Mouse (Mus musculus) limb, embryonic 12.5 days (tissue): ENCODE results near the gene Tsg101. TPM values are rescaled to one million over a fixed set of nuclear protein-coding genes. Genes with fewer than 3 reads are reported as not detected.

Source experiments
- ATAC-seq: fragments of 200-750 bp; cut with Nextera tagmentation; 2 replicates; pipeline ENCODE4 v1.8.0; 2017; ENCODE audit warnings: low read depth, moderate TSS enrichment; ENCODE audit not compliant: insufficient number of reproducible peaks, insufficient read depth, low FRiP score, low TSS enrichment
- H3K27ac ChIP-seq: fragments of 300-500 bp; sonication (generic); 2 replicates; pipeline ENCODE4 v1.5.1; 2016; ENCODE audit warnings: mild to moderate bottlenecking, moderate library complexity
- H3K27me3 ChIP-seq: fragments of 300-500 bp; sonication (generic); 2 replicates; pipeline ENCODE4 v1.6.1; 2016; ENCODE audit warnings: mild to moderate bottlenecking, moderate library complexity
- H3K36me3 ChIP-seq: fragments of 300-500 bp; sonication (generic); 2 replicates; pipeline ENCODE4 v1.6.1; 2016; ENCODE audit warnings: mild to moderate bottlenecking, moderate library complexity
- H3K4me1 ChIP-seq: fragments of 300-500 bp; sonication (generic); replicated peaks from 2 replicates; pipeline ENCODE4 v1.6.1; 2016
- H3K4me2 ChIP-seq: fragments of 300-500 bp; sonication (generic); 2 replicates; pipeline ENCODE4 v1.6.1; 2016; ENCODE audit warnings: mild to moderate bottlenecking, moderate library complexity
- H3K4me3 ChIP-seq: fragments of 300-500 bp; sonication (generic); replicated peaks from 2 replicates; pipeline ENCODE4 v1.5.1; 2016; ENCODE audit warnings: mild to moderate bottlenecking
- H3K9ac ChIP-seq: fragments of 300-500 bp; sonication (generic); replicated peaks from 2 replicates; pipeline ENCODE4 v1.6.1; 2016; ENCODE audit warnings: mild to moderate bottlenecking, moderate library complexity
- H3K9me3 ChIP-seq: fragments of 300-500 bp; sonication (generic); 2 replicates; pipeline ENCODE4 v1.6.1; 2016; ENCODE audit warnings: mild to moderate bottlenecking, moderate library complexity
- WGBS: fragments of 180-500 bp; shearing (Covaris S2); methylation state at CpG from one replicate; pipeline ENCODE4 v1.1.7; 2016; 5-methylcytosine and 5-hydroxymethylcytosine counted together
- polyA plus RNA-seq: library from polyadenylated mRNA; unstranded; fragments of >200 nt; fragmentation: Nextera tagmentation; extraction: Ambion mirVana; gene quantifications from 2 replicates; pipeline ENCODE4 v1.2.1, GENCODE M21; 2016

Tsg101 gene
- polyA plus RNA-seq, 1 experiment from 2014 or later = 230 TPM

DNA sequence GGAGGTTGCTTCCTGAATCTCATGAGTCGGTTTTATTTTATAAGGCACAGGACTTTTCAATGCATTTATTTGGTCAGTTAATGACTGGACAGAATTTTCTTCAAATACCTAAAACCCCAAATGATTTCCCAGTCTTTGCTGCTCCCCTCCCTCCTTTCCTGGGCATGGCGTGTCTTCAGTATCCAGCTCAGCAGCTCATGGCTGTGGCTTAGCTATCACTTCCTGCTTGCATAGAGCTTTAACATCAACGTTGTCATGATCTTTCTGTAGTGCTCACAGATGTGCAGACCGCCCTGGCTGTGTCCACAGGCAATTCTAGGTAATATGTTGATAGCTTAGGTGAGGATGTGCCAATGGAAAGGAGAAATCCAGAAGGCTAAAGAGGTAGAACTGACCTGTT is 47.8 kb downstream of the Tsg101 start:
- no peaks in the 10 kb centered on the region for H3K4me1 ChIP-seq
- no peaks in the 10 kb centered on the region for H3K9me3 ChIP-seq
- no peak overlapping the region for H3K4me2 ChIP-seq
- H3K36me3 ChIP-seq = no peaks in the 10 kb centered on the region
- 69% methylated on average over 4 of the region's 4 CpGs for WGBS
- no peak overlapping the region for H3K4me3 ChIP-seq
- ATAC-seq = no peak
- H3K27me3 ChIP-seq = no peaks in the 10 kb centered on the region
- H3K9ac ChIP-seq = no peak overlapping the region
- no peak overlapping the region for H3K27ac ChIP-seq

DNA sequence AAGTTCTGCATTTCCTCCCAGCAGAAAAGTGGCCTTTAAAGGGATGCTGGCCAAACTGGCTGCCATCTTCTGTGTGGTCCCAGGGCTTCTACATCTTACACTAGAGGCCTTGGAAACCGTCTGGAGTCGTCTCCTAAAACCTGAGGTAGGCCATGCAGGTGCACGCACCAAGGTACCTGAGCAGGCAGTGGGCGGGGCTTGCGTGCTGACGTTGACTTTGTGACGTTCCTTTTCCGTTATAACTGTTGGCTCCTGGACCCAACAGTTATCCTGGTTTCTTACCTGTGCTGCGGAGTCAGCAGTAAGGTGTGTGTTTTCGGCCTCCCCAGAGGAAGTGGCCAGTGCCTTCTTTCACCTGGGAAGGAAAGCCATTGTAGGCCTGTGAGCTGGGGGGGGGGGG is 58.8 kb downstream of the Tsg101 start, which contains the start of gene Ldhc:
TSS of gene Ldhc (plus strand) at position 208 of the 400 bp plus-strand sequence.
- Histone ChIP-seq H3K9me3 (no peaks in the 10 kb centered on the region), H3K27ac (no peak within 1 kb of the TSS), H3K36me3 (peaks cover 4% of the 10 kb centered on the region; the same call in 1 of the 2 replicates), H3K27me3 (no peaks in the 10 kb centered on the region), H3K9ac (no peak within 1 kb of the TSS), H3K4me3 (no peak within 1 kb of the TSS), H3K4me1 (no peaks in the 10 kb centered on the region), H3K4me2 (no peak within 1 kb of the TSS)
- ATAC-seq = no peak
- 37% methylated on average over 10 of the region's 10 CpGs for WGBS

DNA sequence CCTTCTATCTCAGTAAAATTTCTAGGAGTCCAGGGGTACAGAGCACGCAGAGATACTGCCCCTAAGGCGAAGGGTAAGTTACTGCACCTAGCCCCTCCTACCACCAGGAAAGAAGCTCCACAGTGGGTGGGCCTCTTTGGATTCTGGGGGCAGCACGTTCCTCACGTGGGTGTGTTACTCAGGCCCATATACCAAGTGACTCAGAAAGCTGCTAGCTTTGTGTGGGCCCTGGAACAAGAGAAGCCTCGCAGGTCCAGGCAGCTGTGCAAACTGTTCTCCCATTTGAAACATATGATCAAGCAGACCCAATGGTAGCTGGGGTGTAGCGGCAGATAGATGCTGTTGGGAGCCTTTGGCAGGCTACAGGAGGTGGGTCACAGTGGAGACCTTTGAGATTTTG is 60.7 kb downstream of the Tsg101 start:
- Histone ChIP-seq H3K27ac (no peak overlapping the region), H3K9ac (no peak overlapping the region), H3K4me3 (no peak overlapping the region), H3K9me3 (no peaks in the 10 kb centered on the region), H3K4me2 (no peak overlapping the region), H3K36me3 (peaks cover 24% of the 10 kb centered on the region), H3K27me3 (no peaks in the 10 kb centered on the region), H3K4me1 (no peaks in the 10 kb centered on the region)
- WGBS = 57% methylated on average over 6 of the region's 6 CpGs
- no peak for ATAC-seq

DNA sequence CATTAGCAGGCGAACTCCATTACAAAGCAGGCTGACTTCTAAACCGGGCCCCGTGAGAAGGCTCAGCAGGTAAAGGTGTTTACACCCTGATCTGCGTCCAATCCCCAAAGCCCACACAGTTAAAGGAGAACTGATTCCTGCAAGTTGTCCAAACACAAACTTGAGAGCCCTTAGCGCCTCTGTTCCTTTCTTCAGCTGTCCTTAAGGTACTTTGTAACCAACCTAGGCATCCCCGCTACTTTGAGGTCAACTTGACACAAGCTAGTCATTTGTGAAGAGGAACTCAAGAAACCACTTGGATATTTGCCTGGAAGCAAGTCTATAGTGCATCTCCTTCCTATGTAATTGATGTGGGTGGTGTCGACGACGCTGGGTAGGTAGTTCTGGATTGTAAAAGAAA is 62.3 kb downstream of the Tsg101 start:
- Histone ChIP-seq H3K27ac (no peak overlapping the region), H3K4me1 (no peaks in the 10 kb centered on the region), H3K9ac (no peak overlapping the region), H3K4me2 (no peak overlapping the region), H3K27me3 (no peaks in the 10 kb centered on the region), H3K36me3 (peaks cover 40% of the 10 kb centered on the region), H3K9me3 (no peaks in the 10 kb centered on the region), H3K4me3 (no peak overlapping the region)
- no peak for ATAC-seq
- WGBS = 71% methylated on average over 9 of the region's 9 CpGs

DNA sequence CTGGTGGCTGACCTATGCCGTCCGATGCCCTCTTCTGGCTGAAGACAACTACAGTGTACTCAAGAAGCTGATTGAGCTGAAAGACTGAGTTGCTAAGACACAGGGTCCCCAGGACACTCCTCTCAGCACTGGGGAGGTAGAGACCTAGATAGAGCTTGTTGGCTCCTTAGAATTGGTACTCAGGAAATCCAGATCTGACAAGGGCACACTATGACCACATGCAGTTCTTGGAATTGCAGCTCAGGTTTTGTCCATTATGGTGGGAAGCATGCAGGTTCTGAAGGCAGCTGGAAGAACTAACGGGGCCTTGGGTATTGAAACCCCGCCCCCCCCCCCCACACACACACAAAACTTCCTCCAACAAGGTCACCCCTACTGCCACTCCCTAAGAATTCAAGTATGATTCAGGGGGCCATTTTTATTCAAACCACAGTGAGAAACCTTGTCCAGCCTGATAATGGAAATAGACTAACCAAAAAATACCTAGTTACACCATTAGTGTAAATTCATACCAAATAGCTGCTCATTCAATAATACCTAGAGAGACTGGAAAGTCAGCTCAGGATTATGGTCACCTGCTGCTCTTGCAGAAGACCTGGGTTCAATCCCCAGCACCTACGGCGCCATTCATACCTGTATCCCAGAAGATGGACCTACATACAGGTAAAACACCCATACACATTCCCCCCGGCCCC is 63.8 kb downstream of the Tsg101 start:
- Histone ChIP-seq H3K27ac (no peak overlapping the region), H3K4me1 (no peaks in the 10 kb centered on the region), H3K27me3 (no peaks in the 10 kb centered on the region), H3K4me2 (no peak overlapping the region), H3K9me3 (no peaks in the 10 kb centered on the region), H3K4me3 (no peak overlapping the region), H3K9ac (no peak overlapping the region), H3K36me3 (peaks cover 54% of the 10 kb centered on the region)
- WGBS = 73% methylated on average over 7 of the region's 7 CpGs
- no peak for ATAC-seq

DNA sequence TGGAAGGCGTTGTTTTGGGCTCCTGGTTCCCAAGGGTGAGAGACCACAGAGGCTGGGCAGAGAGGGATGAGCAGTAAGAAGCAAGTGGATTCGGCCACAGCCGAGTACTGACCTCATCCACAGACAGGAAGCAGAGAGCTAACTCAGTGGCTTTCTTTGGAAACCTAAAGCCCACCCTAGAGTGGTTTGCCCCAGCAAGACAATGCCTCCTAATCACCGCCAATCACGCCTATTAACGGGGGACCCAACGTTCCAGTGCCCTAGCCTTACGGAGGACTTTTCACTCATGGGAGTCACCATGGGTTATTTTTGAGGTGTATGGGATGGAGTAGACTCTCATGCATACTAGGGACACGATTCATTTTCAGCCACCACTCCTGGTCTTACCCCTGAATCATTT is 66.4 kb downstream of the Tsg101 start:
- H3K4me3 ChIP-seq = no peak overlapping the region
- H3K4me2 ChIP-seq = no peak overlapping the region
- H3K9me3 ChIP-seq = no peaks in the 10 kb centered on the region
- H3K9ac ChIP-seq = no peak overlapping the region
- ATAC-seq = no peak
- peaks cover 81% of the 10 kb centered on the region for H3K36me3 ChIP-seq
- no peak overlapping the region for H3K27ac ChIP-seq
- WGBS = 91% methylated on average over 9 of the region's 9 CpGs
- H3K4me1 ChIP-seq = no peaks in the 10 kb centered on the region
- H3K27me3 ChIP-seq = no peaks in the 10 kb centered on the region

DNA sequence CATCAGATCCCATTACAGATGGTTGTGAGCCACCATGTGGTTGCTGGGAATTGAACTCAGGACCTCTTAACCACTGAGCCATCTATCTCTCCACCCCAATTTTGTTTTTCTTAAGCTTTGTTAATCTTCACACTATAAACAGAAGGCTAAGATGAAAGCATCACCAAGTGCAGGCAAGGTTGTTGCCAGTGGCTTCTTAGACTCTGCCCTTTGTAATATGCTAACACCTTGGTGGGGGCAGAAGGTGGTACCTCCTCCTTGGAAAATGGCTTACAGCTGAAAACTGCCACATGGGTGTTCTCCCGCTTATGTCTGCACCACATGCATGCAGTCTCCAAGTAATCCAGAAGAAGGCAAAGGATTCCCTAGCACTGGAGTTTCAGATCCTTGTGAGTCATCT is 67.1 kb downstream of the Tsg101 start:
- H3K4me1 ChIP-seq = 0 out of 2 replicates have a peak, but pooled peaks cover under 1% of the 10 kb centered on the region
- H3K27me3 ChIP-seq = no peaks in the 10 kb centered on the region
- WGBS = 90% methylated on average over 1 of the region's 1 CpGs
- H3K4me2 ChIP-seq = no peak overlapping the region
- ATAC-seq = no peak
- no peak overlapping the region for H3K4me3 ChIP-seq
- H3K36me3 ChIP-seq = peaks cover 88% of the 10 kb centered on the region
- H3K9me3 ChIP-seq = no peaks in the 10 kb centered on the region
- H3K9ac ChIP-seq = no peak overlapping the region
- no peak overlapping the region for H3K27ac ChIP-seq

DNA sequence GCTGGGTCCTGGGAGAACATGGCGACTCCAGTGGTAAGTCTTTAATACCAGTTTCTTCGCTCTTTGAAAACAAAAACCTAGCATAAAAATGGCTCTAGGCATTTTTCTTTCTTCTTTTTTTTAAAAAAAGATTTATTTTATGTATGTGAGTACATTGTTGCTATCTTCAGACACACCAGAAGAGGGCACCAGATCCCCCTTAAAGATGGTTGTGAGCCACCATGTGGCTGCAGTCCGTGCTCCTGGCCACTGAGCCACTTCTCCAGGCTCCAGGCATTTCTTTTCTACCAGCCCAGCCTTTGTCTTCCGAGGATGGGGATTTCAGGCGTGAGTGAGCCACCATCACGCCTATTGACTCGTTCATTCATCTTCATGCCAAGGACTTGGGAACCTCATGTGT is 68.7 kb downstream of the Tsg101 start:
- no peak for ATAC-seq
- WGBS = 81% methylated on average over 7 of the region's 7 CpGs
- H3K4me2 ChIP-seq = no peak overlapping the region
- H3K9ac ChIP-seq = no peak overlapping the region
- no peak overlapping the region for H3K27ac ChIP-seq
- H3K36me3 ChIP-seq = peaks cover 86% of the 10 kb centered on the region
- H3K9me3 ChIP-seq = no peaks in the 10 kb centered on the region
- no peak overlapping the region for H3K4me3 ChIP-seq
- H3K4me1 ChIP-seq = peaks cover 8% of the 10 kb centered on the region; the same call in 1 of the 2 replicates
- H3K27me3 ChIP-seq = no peaks in the 10 kb centered on the region

DNA sequence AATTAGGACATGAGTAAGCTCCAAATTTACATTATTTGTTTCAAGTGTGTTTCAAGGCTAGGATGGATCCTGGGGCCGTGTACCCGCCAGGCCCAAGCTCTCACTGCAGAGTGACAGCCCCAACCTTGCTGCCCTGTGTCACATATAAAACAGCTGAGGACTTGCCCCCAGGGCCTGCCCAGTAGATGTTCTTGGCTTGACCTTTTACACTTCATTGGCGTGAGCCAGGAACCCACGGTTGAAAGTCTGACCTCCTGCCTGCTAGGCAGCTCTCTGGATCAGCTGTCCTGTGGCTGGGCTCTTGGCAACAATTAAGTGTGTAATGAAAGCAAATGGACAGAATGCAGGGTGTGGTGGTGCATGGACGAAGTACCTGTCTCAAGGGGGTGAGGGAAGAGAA is 70.5 kb downstream of the Tsg101 start:
- ATAC-seq = no peak
- Histone ChIP-seq H3K4me2 (no peak overlapping the region), H3K36me3 (peaks cover 69% of the 10 kb centered on the region)

DNA sequence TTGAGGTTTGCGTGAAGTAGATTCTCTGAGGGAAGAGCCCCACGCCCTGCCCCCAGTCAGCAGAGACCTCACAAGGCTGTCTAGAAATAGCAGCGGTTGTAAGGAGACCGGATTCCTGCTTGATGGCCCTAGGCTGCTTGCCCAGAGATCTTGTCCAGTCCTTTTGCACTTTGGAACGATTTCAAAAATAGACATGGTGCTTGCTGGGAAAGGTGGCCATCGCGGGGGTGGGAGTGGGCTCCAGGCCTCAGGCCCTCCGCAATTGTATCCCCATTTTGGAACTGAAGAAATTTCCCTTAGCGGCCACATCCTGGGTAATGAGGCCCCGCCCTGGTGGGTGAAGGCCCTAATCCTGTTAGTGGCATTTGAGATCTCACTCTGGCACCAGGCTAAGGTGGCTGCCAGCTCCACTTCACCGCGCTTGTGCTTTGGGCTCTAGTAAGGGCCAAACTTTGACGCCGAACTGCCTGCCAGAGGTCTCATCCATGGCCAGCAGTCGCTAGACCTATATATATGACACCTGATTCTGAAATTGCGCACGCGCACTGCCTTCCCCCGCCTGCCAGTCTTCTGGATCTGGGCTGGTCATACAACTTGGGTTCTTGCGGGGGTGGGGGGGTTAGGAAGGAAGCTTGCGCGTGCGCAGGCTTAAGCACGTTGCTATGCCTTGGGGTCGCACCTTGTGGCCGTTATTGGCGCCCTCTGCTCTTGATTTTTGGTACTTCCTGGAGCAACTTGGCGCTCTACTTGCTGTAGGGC is 73.1 kb downstream of the Tsg101 start:
- WGBS = 1% methylated on average over 28 of the region's 28 CpGs

More for the DNA sequence above, 70.5 kb downstream of the Tsg101 start:
- Histone ChIP-seq H3K9ac (no peak overlapping the region), H3K9me3 (no peaks in the 10 kb centered on the region), H3K27me3 (no peaks in the 10 kb centered on the region), H3K4me1 (peaks cover 15% of the 10 kb centered on the region), H3K27ac (no peak overlapping the region), H3K4me3 (no peak overlapping the region)
- WGBS = 82% methylated on average over 5 of the region's 5 CpGs

DNA sequence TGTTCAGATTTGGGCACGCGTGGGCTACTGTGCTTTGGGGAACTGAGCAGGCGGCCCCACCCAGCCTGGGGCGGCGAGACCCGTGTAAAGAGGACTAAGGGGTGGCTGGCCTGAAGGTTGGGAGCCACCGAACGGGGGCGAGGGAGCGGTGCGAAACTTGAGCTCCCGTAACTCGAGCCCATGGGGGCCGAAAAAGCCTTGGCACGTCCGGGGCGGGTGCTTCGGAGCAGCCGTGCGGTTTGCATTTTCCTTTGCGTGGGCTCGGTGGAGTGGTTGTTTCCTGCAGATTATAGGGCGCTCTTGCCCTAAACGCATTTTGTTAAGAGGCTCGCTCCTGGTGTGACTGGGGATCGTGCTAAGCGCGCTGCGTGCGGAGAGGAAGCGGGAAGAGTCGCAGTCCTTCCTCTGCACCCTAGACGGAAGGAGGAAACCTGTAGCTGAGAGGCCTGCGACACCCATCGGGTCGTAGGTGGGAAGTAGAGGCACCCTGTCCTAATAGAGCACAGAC is 73.7 kb downstream of the Tsg101 start:
- Histone ChIP-seq H3K27ac (peak overlapping the region; percentile 97), H3K27me3 (peaks cover 20% of the 10 kb centered on the region), H3K4me1 (peaks cover 15% of the 10 kb centered on the region), H3K4me2 (peak overlapping the region; percentile 82), H3K36me3 (peaks cover 36% of the 10 kb centered on the region), H3K9me3 (no peaks in the 10 kb centered on the region), H3K4me3 (peak overlapping the region; percentile 82), H3K9ac (peak overlapping the region; percentile 95)
- under 1% methylated on average over 36 of the region's 36 CpGs for WGBS
- peak; percentile 64 for ATAC-seq

More for the DNA sequence above, 73.1 kb downstream of the Tsg101 start:
- Histone ChIP-seq H3K4me1 (peaks cover 15% of the 10 kb centered on the region), H3K36me3 (peaks cover 43% of the 10 kb centered on the region), H3K4me2 (peak overlapping the region; percentile 82), H3K9ac (peak overlapping the region; percentile 95), H3K9me3 (no peaks in the 10 kb centered on the region), H3K27me3 (peaks cover 14% of the 10 kb centered on the region), H3K4me3 (peak overlapping the region; percentile 82), H3K27ac (peak overlapping the region; percentile 97)
- ATAC-seq = peak; percentile 48
